Mouse (Mus musculus) forebrain, embryonic 14.5 days (tissue): ENCODE data around the gene Mief2. TPM values are rescaled to one million over a fixed set of nuclear protein-coding genes. Genes with fewer than 3 reads are reported as not detected.

Source experiments
- ATAC-seq: fragments of 200-750 bp; cut with Nextera tagmentation; 2 replicates; pipeline ENCODE4 v1.8.0; 2017; ENCODE audit warnings: mild to moderate bottlenecking, moderate library complexity
- DNase-seq: peaks from one replicate; pipeline ENCODE4 v3.0.0-alpha.2; 2015; ENCODE audit warnings: low spot score
- H3K27ac ChIP-seq: fragments of 300-500 bp; sonication (generic); 2 replicates; pipeline ENCODE4 v1.5.1; 2014; ENCODE audit warnings: low read depth, mild to moderate bottlenecking, control low read depth, low read length, moderate library complexity
- H3K27me3 ChIP-seq: fragments of 300-500 bp; sonication (generic); replicated peaks from 2 replicates; pipeline ENCODE4 v1.6.1; 2014; ENCODE audit warnings: low read length, control low read depth, mixed read lengths; ENCODE audit not compliant: control insufficient read depth, insufficient read depth
- H3K36me3 ChIP-seq: fragments of 300-500 bp; sonication (generic); 2 replicates; pipeline ENCODE4 v1.6.1; 2014; ENCODE audit warnings: low read length, control low read depth; ENCODE audit not compliant: control insufficient read depth, insufficient read depth
- H3K4me1 ChIP-seq: fragments of 300-500 bp; sonication (generic); 2 replicates; pipeline ENCODE4 v1.6.1; 2014; ENCODE audit warnings: antibody characterized with exemption, low read length, control low read depth; ENCODE audit not compliant: control insufficient read depth, insufficient read depth
- H3K4me2 ChIP-seq: fragments of 300-500 bp; sonication (generic); 2 replicates; pipeline ENCODE4 v1.6.1; 2014; ENCODE audit warnings: mild to moderate bottlenecking, control low read depth, low read length
- H3K4me3 ChIP-seq: fragments of 300-500 bp; sonication (generic); 2 replicates; pipeline ENCODE4 v1.5.1; 2014; ENCODE audit warnings: low read depth, low read length, control low read depth
- H3K9ac ChIP-seq: fragments of 300-500 bp; sonication (generic); 2 replicates; pipeline ENCODE4 v1.6.1; 2014; ENCODE audit warnings: mild to moderate bottlenecking, low read length, control low read depth, moderate library complexity
- H3K9me3 ChIP-seq: fragments of 300-500 bp; sonication (generic); replicated peaks from 2 replicates; pipeline ENCODE4 v1.6.1; 2016; ENCODE audit warnings: low read length, control low read depth, mixed read lengths; ENCODE audit not compliant: control insufficient read depth
- WGBS: fragments of 180-500 bp; shearing (Covaris S2); extraction: QIAGEN DNeasy Blood & Tissue Kit; methylation state at CpG from one replicate; pipeline ENCODE4 v1.1.7; 2014; 5-methylcytosine and 5-hydroxymethylcytosine counted together
- polyA plus RNA-seq: library from polyadenylated mRNA; unstranded; fragments of >200 nt; fragmentation: Nextera tagmentation; extraction: Ambion mirVana; gene quantifications from 2 replicates; pipeline ENCODE4 v1.2.1, GENCODE M21; 2014

Mief2 gene
- 20.5 and 20.7 TPM in 2 replicates for polyA plus RNA-seq

GRCm38 (mm10) chr11:60728260-60728761 lies at the start of gene Mief2:
TSS of gene Mief2 (plus strand) at chr11:60728398.
- Histone ChIP-seq H3K9me3 (no peaks in the 10 kb centered on the region), H3K4me1 (peaks cover 16% of the 10 kb centered on the region), H3K36me3 (peaks cover 46% of the 10 kb centered on the region), H3K4me2 (peak within 1 kb of the TSS; percentile 69), H3K27me3 (no peaks in the 10 kb centered on the region), H3K9ac (peak within 1 kb of the TSS; percentile 87), H3K4me3 (peak within 1 kb of the TSS; percentile 65), H3K27ac (peak within 1 kb of the TSS; percentile 77)
- under 1% methylated on average over 44 of the region's 44 CpGs for WGBS
- DNase-seq (peak; percentile 98), ATAC-seq (peak; percentile 94)

GRCm38 (mm10) chr11:60696165-60696564 lies 32.0 kb upstream of the Mief2 start:
- DNase-seq: no peak
- ATAC-seq: no peak
- no peaks in the 10 kb centered on the region for H3K36me3 ChIP-seq
- H3K4me2 ChIP-seq: no peak overlapping the region
- H3K4me1 ChIP-seq: peaks cover 14% of the 10 kb centered on the region
- WGBS: 74% methylated on average over 1 of the region's 1 CpGs
- H3K4me3 ChIP-seq: no peak overlapping the region
- H3K9ac ChIP-seq: no peak overlapping the region
- no peaks in the 10 kb centered on the region for H3K9me3 ChIP-seq
- no peak overlapping the region for H3K27ac ChIP-seq
- H3K27me3 ChIP-seq: no peaks in the 10 kb centered on the region

GRCm38 (mm10) chr11:60697561-60697960 lies 30.6 kb upstream of the Mief2 start:
- DNase-seq (peak; percentile 71), ATAC-seq (no peak)
- Histone ChIP-seq H3K4me1 (peaks cover 21% of the 10 kb centered on the region), H3K27ac (no peak overlapping the region), H3K36me3 (no peaks in the 10 kb centered on the region), H3K4me3 (no peak overlapping the region), H3K9me3 (no peaks in the 10 kb centered on the region), H3K4me2 (no peak overlapping the region), H3K9ac (no peak overlapping the region), H3K27me3 (no peaks in the 10 kb centered on the region)
- 70% methylated on average over 2 of the region's 2 CpGs for WGBS

GRCm38 (mm10) chr11:60698806-60699523 lies 29.2 kb upstream of the Mief2 start:
- WGBS: 1% methylated on average over 22 of the region's 22 CpGs

GRCm38 (mm10) chr11:60699524-60700075 lies 28.6 kb upstream of the Mief2 start, which contains the start of gene Llgl1:
TSS of gene Llgl1 (plus strand) at chr11:60699723.
- peak within 1 kb of the TSS; percentile 92 for H3K9ac ChIP-seq
- peaks cover 11% of the 10 kb centered on the region for H3K36me3 ChIP-seq
- peak within 1 kb of the TSS; percentile 85 for H3K4me3 ChIP-seq
- WGBS: 0% methylated on average over 54 of the region's 73 CpGs
- DNase-seq (peak; percentile 96), ATAC-seq (peak; percentile 88)
- peak within 1 kb of the TSS; percentile 89 for H3K27ac ChIP-seq
- H3K9me3 ChIP-seq: no peaks in the 10 kb centered on the region
- H3K27me3 ChIP-seq: no peaks in the 10 kb centered on the region
- peak within 1 kb of the TSS; percentile 68 for H3K4me2 ChIP-seq
- H3K4me1 ChIP-seq: peaks cover 23% of the 10 kb centered on the region

More at GRCm38 (mm10) chr11:60698806-60699523, 29.2 kb upstream of the Mief2 start:
- H3K9me3 ChIP-seq: no peaks in the 10 kb centered on the region
- H3K4me2 ChIP-seq: peak overlapping the region; percentile 59
- ATAC-seq (peak; percentile 42), DNase-seq (peak; percentile 72)
- peaks cover 6% of the 10 kb centered on the region; the same call in 1 of the 2 replicates for H3K36me3 ChIP-seq
- peak overlapping the region; percentile 89 for H3K27ac ChIP-seq
- H3K4me3 ChIP-seq: peak overlapping the region; percentile 85
- no peaks in the 10 kb centered on the region for H3K27me3 ChIP-seq
- peaks cover 23% of the 10 kb centered on the region for H3K4me1 ChIP-seq
- H3K9ac ChIP-seq: peak overlapping the region; percentile 92

- DNase-seq: no peak
- peak overlapping the region; percentile 92 for H3K9ac ChIP-seq
- peaks cover 19% of the 10 kb centered on the region for H3K36me3 ChIP-seq
- no peaks in the 10 kb centered on the region for H3K9me3 ChIP-seq
- peaks cover 23% of the 10 kb centered on the region for H3K4me1 ChIP-seq
- WGBS: 20% methylated on average over 12 of the region's 12 CpGs
- peak overlapping the region; percentile 68 for H3K4me2 ChIP-seq
- peak overlapping the region; percentile 85 for H3K4me3 ChIP-seq
- no peak for ATAC-seq
- no peaks in the 10 kb centered on the region for H3K27me3 ChIP-seq
- peak overlapping the region; percentile 89; the same call in 1 of the 2 replicates for H3K27ac ChIP-seq
Measured at GRCm38 (mm10) chr11:60700320-60701185, 27.6 kb upstream of the Mief2 start.

GRCm38 (mm10) chr11:60701611-60702010 lies 26.6 kb upstream of the Mief2 start:
- ATAC-seq: no peak
- no peaks in the 10 kb centered on the region for H3K27me3 ChIP-seq
- no peak overlapping the region for H3K4me3 ChIP-seq
- no peak overlapping the region for H3K9ac ChIP-seq
- DNase-seq: no peak
- peaks cover 23% of the 10 kb centered on the region for H3K4me1 ChIP-seq
- no peak overlapping the region for H3K27ac ChIP-seq
- H3K9me3 ChIP-seq: no peaks in the 10 kb centered on the region
- H3K36me3 ChIP-seq: peaks cover 30% of the 10 kb centered on the region
- 74% methylated on average over 3 of the region's 4 CpGs for WGBS
- peak overlapping the region; percentile 68 for H3K4me2 ChIP-seq

GRCm38 (mm10) chr11:60703131-60703530 lies 25.1 kb upstream of the Mief2 start:
- H3K4me3 ChIP-seq: no peak overlapping the region
- H3K27ac ChIP-seq: no peak overlapping the region
- H3K4me1 ChIP-seq: peaks cover 23% of the 10 kb centered on the region
- no peaks in the 10 kb centered on the region for H3K9me3 ChIP-seq
- no peaks in the 10 kb centered on the region for H3K27me3 ChIP-seq
- ATAC-seq: no peak
- peaks cover 45% of the 10 kb centered on the region for H3K36me3 ChIP-seq
- WGBS: 17% methylated on average over 4 of the region's 4 CpGs
- H3K4me2 ChIP-seq: no peak overlapping the region
- peak; percentile 81 for DNase-seq
- H3K9ac ChIP-seq: no peak overlapping the region
